Mouse (Mus musculus) liver, adult 2 months (tissue): Measurements from ENCODE around the gene Htra3.

Experiments
- CTCF ChIP-seq: fragments of 200-500 bp; IDR thresholded peaks from 2 replicates; pipeline ENCODE4 v1.5.1; 2011; ENCODE audit warnings: low read depth, low read length, control low read depth
- POLR2A ChIP-seq: fragments of 200-500 bp; IDR thresholded peaks from 2 replicates; pipeline ENCODE4 v1.6.1; 2011; ENCODE audit warnings: low read length, control low read depth; ENCODE audit not compliant: insufficient read depth; ENCODE audit errors: extremely low read depth

GRCm38 (mm10) chr5:35689374-35689773 lies 9.8 kb upstream of the Htra3 start:
- TF ChIP-seq CTCF, result no peak
- no peak for TF ChIP-seq POLR2A
